Mouse (Mus musculus) urinary bladder, postnatal 25 days (tissue): ENCODE data around the gene Rfx4.

Experiments
- DNase-seq: peaks from one replicate; pipeline ENCODE4 v3.0.0; 2022; ENCODE audit warnings: low spot score

Rfx4 gene

GRCm38 (mm10) chr10:84871285-84871684 lies 115.4 kb downstream of the Rfx4 start:
- no peak for DNase-seq

GRCm38 (mm10) chr10:84871921-84872320 lies 116.1 kb downstream of the Rfx4 start:
- no peak for DNase-seq

GRCm38 (mm10) chr10:84879823-84880571 lies 124.1 kb downstream of the Rfx4 start:
- DNase-seq: no peak

- no peak for DNase-seq
Observed at GRCm38 (mm10) chr10:84882528-84882927, 126.7 kb downstream of the Rfx4 start.

- no peak for DNase-seq
Observed at GRCm38 (mm10) chr10:84885341-84885884, 129.6 kb downstream of the Rfx4 start.

- no peak for DNase-seq
Observed at GRCm38 (mm10) chr10:84886221-84886627, 130.4 kb downstream of the Rfx4 start.

- DNase-seq: no peak
Observed at GRCm38 (mm10) chr10:84886785-84887184, 130.9 kb downstream of the Rfx4 start.

GRCm38 (mm10) chr10:84889096-84889846 lies 133.4 kb downstream of the Rfx4 start:
- DNase-seq: no peak

- DNase-seq: no peak
Observed at GRCm38 (mm10) chr10:84895810-84896358, 140.0 kb downstream of the Rfx4 start.

- no peak for DNase-seq
Observed at GRCm38 (mm10) chr10:84896941-84897930, 141.4 kb downstream of the Rfx4 start.

GRCm38 (mm10) chr10:84898144-84898979 lies 142.5 kb downstream of the Rfx4 start:
- DNase-seq: no peak

GRCm38 (mm10) chr10:84901676-84902075 lies 145.8 kb downstream of the Rfx4 start:
- no peak for DNase-seq

- DNase-seq: no peak
Observed at GRCm38 (mm10) chr10:84902213-84902612, 146.4 kb downstream of the Rfx4 start.

GRCm38 (mm10) chr10:84903307-84903706 lies 147.4 kb downstream of the Rfx4 start:
- no peak for DNase-seq

GRCm38 (mm10) chr10:84903742-84904141 lies 147.9 kb downstream of the Rfx4 start:
- no peak for DNase-seq

GRCm38 (mm10) chr10:84906895-84907294 lies 151.0 kb downstream of the Rfx4 start:
- no peak for DNase-seq

GRCm38 (mm10) chr10:84908006-84908405 lies 152.1 kb downstream of the Rfx4 start:
- DNase-seq: no peak

GRCm38 (mm10) chr10:84908471-84908870 lies 152.6 kb downstream of the Rfx4 start:
- no peak for DNase-seq

GRCm38 (mm10) chr10:84909021-84909801 lies 153.3 kb downstream of the Rfx4 start:
- DNase-seq: no peak

GRCm38 (mm10) chr10:84910194-84910593 lies 154.3 kb downstream of the Rfx4 start:
- DNase-seq: no peak
